Mouse (Mus musculus) intestine, embryonic 16.5 days (tissue): Measurements from ENCODE around the gene Ppp2r1b. TPM values are rescaled to one million over a fixed set of nuclear protein-coding genes. Genes with fewer than 3 reads are reported as not detected.

ENCODE experiments used
- ATAC-seq: fragments of 200-750 bp; cut with Nextera tagmentation; 2 replicates; pipeline ENCODE4 v1.8.0; 2017; ENCODE audit warnings: moderate TSS enrichment, moderate library complexity
- H3K27ac ChIP-seq: fragments of 300-500 bp; sonication (generic); 2 replicates; pipeline ENCODE4 v1.5.1; 2014; ENCODE audit warnings: mild to moderate bottlenecking, low read length
- H3K27me3 ChIP-seq: fragments of 300-500 bp; sonication (generic); replicated peaks from 2 replicates; pipeline ENCODE4 v1.6.1; 2014; ENCODE audit warnings: low read length, control low read depth, mixed read lengths; ENCODE audit not compliant: control insufficient read depth, insufficient read depth
- H3K36me3 ChIP-seq: fragments of 300-500 bp; sonication (generic); 2 replicates; pipeline ENCODE4 v1.6.1; 2014; ENCODE audit warnings: low read length, control low read depth; ENCODE audit not compliant: control insufficient read depth, insufficient read depth
- H3K4me1 ChIP-seq: fragments of 300-500 bp; sonication (generic); 2 replicates; pipeline ENCODE4 v1.6.1; 2014; ENCODE audit warnings: low read length, control low read depth, mixed read lengths; ENCODE audit not compliant: control insufficient read depth, insufficient read depth
- H3K4me2 ChIP-seq: fragments of 300-500 bp; sonication (generic); 2 replicates; pipeline ENCODE4 v1.6.1; 2014; ENCODE audit warnings: low read depth, low read length, control low read depth
- H3K4me3 ChIP-seq: fragments of 300-500 bp; sonication (generic); 2 replicates; pipeline ENCODE4 v1.5.1; 2014; ENCODE audit warnings: mild to moderate bottlenecking, low read length
- H3K9ac ChIP-seq: fragments of 300-500 bp; sonication (generic); 2 replicates; pipeline ENCODE4 v1.6.1; 2014; ENCODE audit warnings: low read depth, low read length
- H3K9me3 ChIP-seq: fragments of 300-500 bp; sonication (generic); 2 replicates; pipeline ENCODE4 v1.6.1; 2016; ENCODE audit warnings: low read length, control low read depth; ENCODE audit not compliant: control insufficient read depth
- WGBS: fragments of 180-500 bp; shearing (Covaris S2); extraction: QIAGEN DNeasy Blood & Tissue Kit; methylation state at CpG from one replicate; pipeline ENCODE4 v1.1.7; 2014; 5-methylcytosine and 5-hydroxymethylcytosine counted together
- polyA plus RNA-seq: library from polyadenylated mRNA; unstranded; fragments of >200 nt; fragmentation: Nextera tagmentation; extraction: Ambion mirVana; gene quantifications from 2 replicates; pipeline ENCODE4 v1.2.1, GENCODE M21; 2015

The Ppp2r1b gene
- polyA plus RNA-seq, 1 experiment from 2014 or later: 63.9 TPM

DNA sequence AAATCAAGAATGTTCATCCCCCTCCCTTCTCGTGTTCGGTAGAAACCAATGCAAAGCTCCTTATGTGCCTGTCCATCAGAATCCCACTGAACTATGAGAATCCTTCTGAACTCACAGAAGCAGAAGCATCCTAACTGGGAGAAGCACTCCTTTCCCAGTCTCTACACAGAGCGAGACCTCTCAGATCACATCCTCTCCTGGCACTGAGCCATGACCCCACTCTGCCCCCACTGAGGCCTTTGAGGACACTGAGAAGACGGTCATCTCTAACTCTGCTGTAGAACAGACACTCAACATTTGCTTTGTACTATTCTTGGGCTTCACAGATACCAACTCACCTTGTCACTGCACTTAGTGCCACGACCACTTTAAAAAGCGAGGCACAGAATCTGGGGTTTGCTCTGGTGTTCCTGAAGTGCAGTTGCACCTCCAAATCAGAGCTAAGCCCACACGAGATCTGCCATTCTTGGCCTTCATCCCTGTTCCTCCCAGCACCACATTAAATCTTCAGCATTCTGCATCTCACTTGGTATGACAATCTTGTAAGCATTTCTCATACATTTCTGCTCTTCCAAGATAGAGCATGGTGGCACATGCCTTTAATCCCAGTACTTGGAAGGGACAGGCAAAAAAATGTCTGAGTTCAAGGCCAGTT is 66.9 kb downstream of the Ppp2r1b start:
- Histone ChIP-seq H3K27me3 (no peaks in the 10 kb centered on the region), H3K36me3 (peaks cover 4% of the 10 kb centered on the region; the same call in 1 of the 2 replicates), H3K27ac (no peak overlapping the region), H3K9ac (no peak overlapping the region), H3K4me2 (no peak overlapping the region), H3K9me3 (no peaks in the 10 kb centered on the region), H3K4me3 (no peak overlapping the region), H3K4me1 (no peaks in the 10 kb centered on the region)
- 78% methylated on average over 7 of the region's 7 CpGs for WGBS
- no peak for ATAC-seq

GRCm38 (mm10) chr9:50918131-50918530 is 73.0 kb downstream of the Ppp2r1b start:
- peaks cover 4% of the 10 kb centered on the region; the same call in 1 of the 2 replicates for H3K4me1 ChIP-seq
- no peak overlapping the region for H3K27ac ChIP-seq
- 52% methylated on average over 3 of the region's 3 CpGs for WGBS
- H3K9me3 ChIP-seq: no peaks in the 10 kb centered on the region
- H3K9ac ChIP-seq: no peak overlapping the region
- H3K36me3 ChIP-seq: no peaks in the 10 kb centered on the region
- ATAC-seq: no peak
- H3K4me3 ChIP-seq: no peak overlapping the region
- no peak overlapping the region for H3K4me2 ChIP-seq
- H3K27me3 ChIP-seq: no peaks in the 10 kb centered on the region

GRCm38 (mm10) chr9:50919554-50919953 is 74.5 kb downstream of the Ppp2r1b start:
- Histone ChIP-seq H3K4me1 (peaks cover 4% of the 10 kb centered on the region; the same call in 1 of the 2 replicates), H3K4me2 (no peak overlapping the region), H3K27ac (no peak overlapping the region), H3K36me3 (no peaks in the 10 kb centered on the region), H3K27me3 (no peaks in the 10 kb centered on the region), H3K9ac (no peak overlapping the region), H3K9me3 (no peaks in the 10 kb centered on the region), H3K4me3 (no peak overlapping the region)
- ATAC-seq: no peak
- WGBS: 96% methylated on average over 2 of the region's 2 CpGs

- no peak for ATAC-seq
- no peaks in the 10 kb centered on the region for H3K27me3 ChIP-seq
- H3K4me3 ChIP-seq: no peak overlapping the region
- H3K27ac ChIP-seq: no peak overlapping the region
- no peak overlapping the region for H3K4me2 ChIP-seq
- H3K9ac ChIP-seq: no peak overlapping the region
- 60% methylated on average over 3 of the region's 3 CpGs for WGBS
- H3K36me3 ChIP-seq: no peaks in the 10 kb centered on the region
- H3K4me1 ChIP-seq: peaks cover 4% of the 10 kb centered on the region; the same call in 1 of the 2 replicates
- H3K9me3 ChIP-seq: no peaks in the 10 kb centered on the region
These were observed 76.1 kb downstream of the Ppp2r1b start for GRCm38 (mm10) chr9:50920933-50921895.

- Histone ChIP-seq H3K4me1 (peaks cover 4% of the 10 kb centered on the region; the same call in 1 of the 2 replicates), H3K27ac (0 out of 2 replicates have a peak overlapping the region, but pooled peaks have one; percentile 37), H3K36me3 (no peaks in the 10 kb centered on the region), H3K4me3 (no peak overlapping the region), H3K27me3 (no peaks in the 10 kb centered on the region), H3K4me2 (no peak overlapping the region), H3K9ac (no peak overlapping the region), H3K9me3 (no peaks in the 10 kb centered on the region)
- peak; percentile 91 for ATAC-seq
- WGBS: 52% methylated on average over 5 of the region's 5 CpGs
These were observed 77.5 kb downstream of the Ppp2r1b start for GRCm38 (mm10) chr9:50922363-50923153.

- no peaks in the 10 kb centered on the region for H3K27me3 ChIP-seq
- H3K4me1 ChIP-seq: 0 out of 2 replicates have a peak, but pooled peaks cover 4% of the 10 kb centered on the region
- no peak overlapping the region for H3K9ac ChIP-seq
- H3K27ac ChIP-seq: no peak overlapping the region
- no peak overlapping the region for H3K4me3 ChIP-seq
- peak; percentile 65 for ATAC-seq
- no peaks in the 10 kb centered on the region for H3K36me3 ChIP-seq
- H3K9me3 ChIP-seq: no peaks in the 10 kb centered on the region
- H3K4me2 ChIP-seq: no peak overlapping the region
These were observed 79.4 kb downstream of the Ppp2r1b start for GRCm38 (mm10) chr9:50924454-50924853.

DNA sequence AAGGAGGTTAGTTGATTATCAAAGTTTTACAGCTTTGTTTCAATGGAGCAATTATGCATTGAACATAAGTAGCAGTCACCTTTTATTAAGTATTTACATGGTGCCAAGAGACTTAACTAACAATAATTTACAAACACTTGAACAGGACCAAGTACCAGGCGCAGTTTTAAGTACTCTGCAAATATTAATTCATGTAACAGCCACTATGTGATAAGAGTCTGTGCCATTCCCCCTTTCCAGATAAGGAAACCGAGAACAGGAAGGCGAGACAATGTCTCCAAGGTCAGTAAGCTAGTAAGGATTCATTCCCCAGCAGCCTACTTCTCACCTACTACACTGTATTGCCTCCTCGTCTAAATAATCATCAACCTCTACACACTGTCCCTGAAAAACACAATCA is 80.7 kb downstream of the Ppp2r1b start:
- Histone ChIP-seq H3K36me3 (no peaks in the 10 kb centered on the region), H3K9me3 (no peaks in the 10 kb centered on the region), H3K4me1 (0 out of 2 replicates have a peak, but pooled peaks cover 2% of the 10 kb centered on the region), H3K9ac (no peak overlapping the region), H3K27ac (no peak overlapping the region), H3K4me3 (no peak overlapping the region), H3K27me3 (no peaks in the 10 kb centered on the region), H3K4me2 (no peak overlapping the region)
- no peak for ATAC-seq
- WGBS: 59% methylated on average over 4 of the region's 4 CpGs

DNA sequence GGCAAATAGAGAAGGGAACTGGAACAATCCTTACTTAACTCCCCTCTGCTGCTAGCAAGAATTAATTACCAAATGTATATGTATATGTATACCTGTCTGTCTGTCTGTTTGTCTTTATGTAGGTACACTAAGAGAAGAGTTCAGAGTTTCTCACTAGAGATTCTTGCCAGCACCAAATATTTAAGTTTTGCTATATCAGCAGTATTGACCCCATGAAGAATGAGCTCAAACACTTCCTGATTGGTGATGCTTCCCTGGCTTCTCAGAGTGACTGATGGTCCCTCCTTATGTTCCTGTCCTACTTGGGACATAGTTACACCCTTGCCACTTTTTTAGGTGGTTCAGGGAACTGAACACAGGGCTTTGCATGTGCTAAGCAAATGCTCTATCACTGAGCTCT is 84.9 kb downstream of the Ppp2r1b start:
- H3K4me3 ChIP-seq: no peak overlapping the region
- no peak overlapping the region for H3K9ac ChIP-seq
- ATAC-seq: no peak

More for the DNA sequence above, 84.9 kb downstream of the Ppp2r1b start:
- no peaks in the 10 kb centered on the region for H3K27me3 ChIP-seq
- H3K36me3 ChIP-seq: no peaks in the 10 kb centered on the region
- H3K4me1 ChIP-seq: no peaks in the 10 kb centered on the region
- no peaks in the 10 kb centered on the region for H3K9me3 ChIP-seq
- H3K4me2 ChIP-seq: no peak overlapping the region
- no peak overlapping the region for H3K27ac ChIP-seq
